Mouse (Mus musculus) urinary bladder, postnatal 36 days (tissue): Measurements from ENCODE around the gene Pou2f1.

ENCODE experiments used
- DNase-seq, 2 experiments: peaks; one replicate each; pipeline ENCODE4 v3.0.0; 2022; ENCODE audit warnings: low spot score in 2 of 2, mixed read lengths in 1 of 2

Pou2f1 gene

GRCm38 (mm10) chr1:165848881-165849280 is 153.6 kb downstream of the Pou2f1 start:
- DNase-seq = no peak

- no peak for DNase-seq
Measured at GRCm38 (mm10) chr1:165848417-165848816, 154.1 kb downstream of the Pou2f1 start.

- DNase-seq = no peak
Measured at GRCm38 (mm10) chr1:165845366-165845765, 157.1 kb downstream of the Pou2f1 start.

GRCm38 (mm10) chr1:165844956-165845355 is 157.5 kb downstream of the Pou2f1 start:
- no peak for DNase-seq

GRCm38 (mm10) chr1:165844466-165844951 is 158.0 kb downstream of the Pou2f1 start:
- no peak for DNase-seq

GRCm38 (mm10) chr1:165843586-165843985 is 158.9 kb downstream of the Pou2f1 start:
- no peak for DNase-seq

GRCm38 (mm10) chr1:165842170-165842569 is 160.3 kb downstream of the Pou2f1 start:
- no peak for DNase-seq

- no peak for DNase-seq
Measured at GRCm38 (mm10) chr1:165840548-165841230, 161.8 kb downstream of the Pou2f1 start.

GRCm38 (mm10) chr1:165839201-165839600 is 163.3 kb downstream of the Pou2f1 start:
- no peak for DNase-seq

- no peak for DNase-seq
Measured at GRCm38 (mm10) chr1:165837546-165837945, 164.9 kb downstream of the Pou2f1 start.

- DNase-seq = no peak
Measured at GRCm38 (mm10) chr1:165836461-165836860, 166.0 kb downstream of the Pou2f1 start.

GRCm38 (mm10) chr1:165834633-165834975 is 167.9 kb downstream of the Pou2f1 start:
- no peak for DNase-seq

GRCm38 (mm10) chr1:165833910-165834632 is 168.4 kb downstream of the Pou2f1 start:
- DNase-seq = no peak

- DNase-seq = no peak
Measured at GRCm38 (mm10) chr1:165833244-165833643, 169.2 kb downstream of the Pou2f1 start.

GRCm38 (mm10) chr1:165829890-165830289 is 172.6 kb downstream of the Pou2f1 start:
- no peak for DNase-seq

GRCm38 (mm10) chr1:165828615-165829014 is 173.9 kb downstream of the Pou2f1 start:
- DNase-seq = no peak

GRCm38 (mm10) chr1:165828173-165828572 is 174.3 kb downstream of the Pou2f1 start:
- no peak for DNase-seq

GRCm38 (mm10) chr1:165822031-165822430 is 180.4 kb downstream of the Pou2f1 start:
- DNase-seq = no peak

- DNase-seq = no peak
Measured at GRCm38 (mm10) chr1:165819147-165819546, 183.3 kb downstream of the Pou2f1 start.

- no peak for DNase-seq
Measured at GRCm38 (mm10) chr1:165818145-165818860, 184.2 kb downstream of the Pou2f1 start.

- DNase-seq = peak in 1 of 2 experiments; percentile 20
Measured at GRCm38 (mm10) chr1:165817264-165817663, 185.2 kb downstream of the Pou2f1 start.

GRCm38 (mm10) chr1:165816391-165816790 is 186.1 kb downstream of the Pou2f1 start:
- no peak for DNase-seq
